Mouse (Mus musculus): ENCODE data around the gene Ssbp4.
"Not testable (repeated sequence)": the region's sequence is repeated elsewhere in the genome, so short reads cannot be mapped to it uniquely, and the experiment has no call there.

Gene Ssbp4

GRCm38 (mm10) chr8:70591569-70591968 lies 17.1 kb downstream of the Ssbp4 start:
- peak; percentile 48 for ATAC-seq (ENCODE audit: low TSS enrichment)

DNA sequence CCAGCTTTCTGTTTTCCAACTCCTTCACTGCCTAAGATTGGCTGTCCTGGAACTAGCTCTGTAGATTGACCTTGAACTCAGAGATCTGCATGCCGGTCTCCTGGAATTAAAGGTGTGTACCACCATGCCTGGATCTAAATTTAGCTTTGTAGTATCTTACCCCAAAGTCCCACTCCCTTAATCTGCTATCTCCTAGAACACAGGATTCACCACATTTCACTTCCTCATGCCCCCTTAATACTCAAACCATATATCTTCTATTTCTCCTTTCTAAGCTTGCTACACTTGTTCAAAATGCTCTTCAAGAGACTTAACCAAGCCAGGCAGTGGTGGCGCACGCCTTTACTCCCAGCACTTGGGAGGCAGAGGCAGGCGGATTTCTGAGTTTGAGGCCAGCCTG lies 20.7 kb downstream of the Ssbp4 start:
- ATAC-seq (ENCODE audit: low TSS enrichment): not testable (repeated sequence)

- peak; percentile 78 for ATAC-seq (ENCODE audit: low TSS enrichment)
Observed at GRCm38 (mm10) chr8:70585258-70585652, 23.4 kb downstream of the Ssbp4 start.

DNA sequence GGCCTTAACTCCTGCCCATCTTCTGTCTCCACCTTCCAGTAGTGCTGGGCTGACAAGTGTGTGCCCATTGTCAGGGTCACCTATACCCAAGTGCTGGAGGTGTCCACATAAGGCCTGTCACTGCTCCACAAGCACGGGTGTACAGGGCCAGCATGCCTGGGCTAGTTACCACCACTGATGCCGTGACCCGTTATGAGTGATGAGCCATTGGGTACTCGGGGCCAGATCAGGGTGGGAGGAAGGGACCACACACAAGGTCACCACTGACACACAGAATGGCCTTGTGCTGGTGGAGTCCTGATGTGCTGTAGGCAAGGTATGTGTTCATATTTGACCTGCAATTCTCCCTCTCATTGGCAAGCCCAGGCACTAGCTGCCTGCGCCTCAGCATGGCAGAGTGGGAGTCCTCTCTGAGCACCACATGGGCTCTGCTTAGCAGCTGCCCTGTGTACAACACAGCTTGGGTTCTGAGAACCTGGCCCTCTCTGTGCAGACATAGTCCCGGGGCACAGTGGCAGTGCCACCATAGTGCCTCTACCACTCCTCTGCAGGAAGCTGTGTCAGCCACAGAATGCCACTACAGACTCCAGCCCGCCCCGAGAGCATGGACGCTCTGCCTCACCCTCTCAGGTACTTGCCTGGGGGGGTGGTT lies 23.9 kb downstream of the Ssbp4 start:
- peak; percentile 12; the same call in 1 of the 2 replicates for ATAC-seq (ENCODE audit: low TSS enrichment)

DNA sequence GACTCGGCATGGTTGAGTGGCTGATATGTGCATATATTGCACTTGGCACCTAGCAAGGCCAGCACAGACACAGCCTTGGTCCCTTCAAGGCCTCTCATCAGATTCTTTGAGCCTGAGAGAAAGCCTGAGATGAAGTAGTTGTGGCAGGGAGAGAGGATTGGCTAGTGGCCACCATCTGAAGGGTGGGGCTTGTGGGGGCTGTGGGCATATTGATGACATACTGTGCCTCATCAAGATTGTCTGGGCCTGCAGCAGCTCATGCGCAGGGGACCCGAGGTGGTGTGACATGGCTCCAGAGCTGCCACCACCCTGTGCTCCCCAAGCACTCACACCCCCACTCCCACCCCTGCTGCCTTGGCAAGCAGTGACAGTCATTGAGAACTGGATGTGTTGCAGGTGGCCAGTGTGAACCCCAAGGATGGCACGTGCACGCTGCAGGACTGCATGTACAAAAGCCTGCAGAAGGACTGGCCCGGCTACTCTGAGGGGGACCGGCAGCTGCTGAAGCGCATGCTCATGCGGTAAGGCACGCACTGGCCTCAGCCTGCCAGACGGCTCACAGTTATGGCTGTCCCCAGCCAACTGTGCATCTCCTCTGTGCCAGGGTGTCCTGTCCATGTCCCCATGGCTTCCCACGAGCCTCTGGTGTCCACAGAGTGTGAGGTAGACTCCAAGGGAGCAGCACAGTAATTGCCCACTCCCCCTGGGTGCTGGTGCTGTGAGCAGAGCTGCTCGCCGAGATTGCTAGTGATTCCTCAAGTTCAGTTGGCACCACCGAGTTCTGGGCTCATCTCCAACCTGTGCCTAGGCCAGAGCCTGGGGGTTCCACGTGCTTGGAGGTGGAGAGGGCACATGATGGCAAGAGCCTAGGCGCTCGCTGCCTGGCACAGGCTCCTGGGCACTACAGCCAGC lies 24.9 kb downstream of the Ssbp4 start:
- peak; percentile 46 for ATAC-seq (ENCODE audit: low TSS enrichment)

DNA sequence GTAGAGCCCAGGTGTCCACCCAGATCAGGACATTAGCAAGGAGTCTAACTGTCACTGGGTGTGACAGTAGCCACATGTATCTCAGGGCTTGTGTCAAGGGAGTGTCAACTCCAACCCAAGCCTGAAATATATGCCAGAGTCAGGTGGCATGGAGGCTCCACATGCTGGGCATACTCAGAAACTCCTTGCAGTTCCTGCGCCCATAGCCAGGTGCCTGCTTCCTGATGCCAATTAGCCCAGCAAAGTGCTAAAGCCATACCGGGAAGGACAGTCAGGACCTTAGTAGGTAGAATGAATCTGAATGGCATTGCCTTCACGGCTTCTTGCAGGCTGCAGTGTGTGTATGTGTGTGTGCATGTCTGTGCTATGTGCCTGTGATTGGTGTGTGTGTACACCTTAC lies 31.5 kb downstream of the Ssbp4 start:
- no peak for ATAC-seq (ENCODE audit: low TSS enrichment)

DNA sequence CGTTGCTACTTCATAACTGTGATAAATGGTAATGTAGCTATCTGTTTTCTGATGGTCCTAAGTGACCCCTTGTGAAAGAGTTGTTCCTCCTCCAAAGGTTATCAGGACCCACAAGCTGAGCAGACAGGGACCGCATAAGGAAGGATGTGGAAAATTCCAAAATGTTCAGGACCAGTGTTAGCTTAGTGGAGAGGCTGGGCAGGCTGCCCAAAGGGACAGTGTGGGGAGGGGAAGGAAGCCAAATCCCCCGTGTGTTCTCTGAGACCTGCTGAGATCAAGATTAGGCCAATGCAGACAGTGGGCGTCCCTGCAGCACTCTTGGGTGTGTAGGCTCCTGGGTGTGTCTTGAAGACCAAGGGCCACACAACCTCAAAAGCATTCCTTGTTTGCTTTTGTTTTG lies 33.8 kb downstream of the Ssbp4 start:
- ATAC-seq (ENCODE audit: low TSS enrichment): 0 out of 2 replicates have a peak, but pooled peaks have one; percentile 21

GRCm38 (mm10) chr8:70574302-70574701 lies 34.4 kb downstream of the Ssbp4 start:
- ATAC-seq (ENCODE audit: low TSS enrichment): no peak

- no peak for ATAC-seq (ENCODE audit: low TSS enrichment)
Observed at GRCm38 (mm10) chr8:70570990-70571389, 37.7 kb downstream of the Ssbp4 start.

GRCm38 (mm10) chr8:70570360-70570759 lies 38.3 kb downstream of the Ssbp4 start:
- no peak for ATAC-seq (ENCODE audit: low TSS enrichment)

DNA sequence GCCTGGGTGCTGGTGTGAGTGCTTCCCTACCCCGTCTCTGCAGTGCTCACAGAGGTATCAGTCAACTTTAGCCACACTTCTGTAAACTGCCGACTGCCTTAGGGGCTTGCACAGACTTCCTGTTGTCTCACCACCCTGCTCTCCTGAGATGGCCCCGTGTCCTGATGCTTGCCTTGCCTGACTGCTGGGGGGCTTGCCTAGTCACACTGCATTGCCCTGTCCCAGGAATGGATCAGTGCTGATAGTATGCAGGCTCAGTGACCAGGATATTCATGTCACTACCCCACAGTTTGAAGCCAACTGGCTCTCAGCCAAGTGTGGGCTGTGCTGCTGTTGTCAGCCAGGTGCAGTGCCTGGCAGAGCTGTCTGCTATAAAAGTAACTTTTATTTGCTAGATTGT lies 43.1 kb downstream of the Ssbp4 start:
- ATAC-seq (ENCODE audit: low TSS enrichment): no peak

- no peak for ATAC-seq (ENCODE audit: low TSS enrichment)
Observed at GRCm38 (mm10) chr8:70564696-70565235, 43.9 kb downstream of the Ssbp4 start.

GRCm38 (mm10) chr8:70563763-70564387 lies 44.8 kb downstream of the Ssbp4 start:
- no peak for ATAC-seq (ENCODE audit: low TSS enrichment)

DNA sequence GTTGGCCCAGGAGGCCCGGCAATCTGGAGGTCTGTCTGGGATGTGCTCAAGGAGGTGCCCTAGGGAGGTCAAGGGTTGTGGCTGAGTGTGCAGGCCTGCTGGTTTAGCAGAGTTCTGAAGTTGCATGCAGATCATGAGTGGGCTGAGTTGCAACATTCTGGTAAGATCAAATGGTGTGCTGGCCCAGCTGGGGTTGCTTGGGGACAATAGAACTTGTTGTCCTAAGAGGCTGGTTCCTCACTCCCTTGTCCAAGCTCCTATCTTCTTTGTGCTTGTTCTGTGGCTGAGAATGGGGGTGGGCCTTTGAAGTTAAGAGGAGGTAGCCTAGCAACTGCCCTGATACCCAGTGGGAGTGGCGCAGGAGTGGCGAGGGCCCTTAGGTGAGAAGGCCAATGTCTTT lies 45.9 kb downstream of the Ssbp4 start:
- no peak for ATAC-seq (ENCODE audit: low TSS enrichment)

- ATAC-seq (ENCODE audit: low TSS enrichment): peak; percentile 48
Observed at GRCm38 (mm10) chr8:70561809-70562535, 46.7 kb downstream of the Ssbp4 start.

- ATAC-seq (ENCODE audit: low TSS enrichment): no peak
Observed at GRCm38 (mm10) chr8:70561357-70561756, 47.3 kb downstream of the Ssbp4 start.

DNA sequence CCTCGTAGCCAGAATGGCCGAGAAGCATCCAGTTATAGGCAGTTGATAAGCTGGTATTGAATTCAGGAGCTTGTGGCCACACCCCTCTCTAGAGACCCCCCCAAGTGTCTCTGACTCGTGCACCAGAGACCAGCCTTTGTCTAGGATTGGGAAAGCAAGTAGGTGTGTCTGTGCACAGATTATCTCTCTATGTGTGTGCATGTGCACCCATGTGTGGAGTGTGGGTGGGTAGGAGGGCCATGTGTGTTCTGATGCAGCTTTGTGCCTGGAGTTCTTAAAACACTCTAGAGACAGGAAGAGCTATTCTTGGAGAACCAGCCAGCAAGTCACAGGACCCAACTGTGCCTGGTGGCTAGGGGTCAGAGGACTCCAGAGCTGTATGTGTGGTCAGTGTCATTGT lies 48.1 kb downstream of the Ssbp4 start:
- ATAC-seq (ENCODE audit: low TSS enrichment): peak; percentile 27; the same call in 1 of the 2 replicates

- 0 out of 2 replicates have a peak, but pooled peaks have one; percentile 35 for ATAC-seq (ENCODE audit: low TSS enrichment)
Observed at GRCm38 (mm10) chr8:70560096-70560495, 48.6 kb downstream of the Ssbp4 start.

DNA sequence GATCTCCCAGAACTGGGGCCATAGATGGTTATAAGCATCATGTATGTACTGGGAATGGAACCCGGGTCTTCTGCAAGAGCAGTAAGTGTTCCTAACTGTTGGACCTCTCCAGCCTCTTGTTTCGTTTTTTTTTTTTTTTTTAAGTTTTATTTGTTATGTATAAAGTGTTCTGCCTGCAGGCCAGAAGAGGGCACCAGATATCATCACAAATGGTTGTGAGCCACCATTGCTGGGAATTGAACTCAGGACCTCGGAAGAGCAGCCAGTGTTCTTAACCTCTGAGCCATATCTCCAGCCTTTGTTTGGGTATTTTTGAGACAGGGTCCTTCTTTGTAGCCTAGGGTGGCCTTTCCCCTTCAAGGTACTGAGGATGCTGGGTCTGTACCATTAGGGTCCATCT lies 49.7 kb downstream of the Ssbp4 start:
- no peak for ATAC-seq (ENCODE audit: low TSS enrichment)

- no peak for ATAC-seq (ENCODE audit: low TSS enrichment)
Observed at GRCm38 (mm10) chr8:70558334-70558733, 50.3 kb downstream of the Ssbp4 start.

DNA sequence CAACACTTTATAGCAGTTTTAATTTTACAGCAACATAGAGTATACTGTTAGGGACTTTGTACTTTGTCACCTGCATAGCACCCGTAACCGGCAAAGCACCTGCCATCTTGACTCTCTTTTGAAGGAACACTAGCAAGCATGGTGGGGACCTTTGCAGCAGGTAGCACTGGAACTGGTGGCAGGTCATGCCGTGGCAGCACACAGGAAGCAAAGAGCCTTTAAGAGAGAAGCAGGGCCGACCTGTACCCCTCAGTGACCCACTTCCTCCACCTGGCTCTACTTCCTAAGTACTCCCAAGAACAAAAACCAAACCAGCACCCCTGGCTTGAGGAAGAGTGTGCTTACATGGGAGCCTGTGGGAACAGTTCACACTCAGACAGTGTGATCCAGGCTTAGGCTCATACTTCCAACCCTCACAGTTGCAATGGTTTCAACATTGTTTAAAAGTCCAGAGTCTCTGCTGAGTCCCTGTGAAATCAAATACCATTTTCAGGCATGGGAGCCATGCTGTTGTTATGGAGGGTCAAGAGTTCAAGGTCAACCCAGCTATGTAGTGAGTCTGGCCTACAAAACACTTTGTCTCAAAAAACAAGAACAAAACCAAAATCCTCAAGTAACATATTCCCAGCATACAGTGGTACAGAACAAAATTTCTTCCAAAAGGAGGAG lies 53.5 kb downstream of the Ssbp4 start:
- no peak for ATAC-seq (ENCODE audit: low TSS enrichment)

All from frontal cortex, adult (tissue).